Comparison of ENCODE assay signal across 8 mouse cellular contexts in genomic region chr10:85128453-85128852, GRCm38 (mm10). TPM values are rescaled to one million over a fixed set of nuclear protein-coding genes. Genes with fewer than 3 reads are reported as not detected.
DNase-seq lines count a peak whose midpoint lies in the region; ATAC-seq lines count a peak whose summit lies in the region.

No protein-coding gene starts in this region.

- peaks cover 28% of the 10 kb centered on the region for H3K36me3 ChIP-seq in forebrain, embryonic 13.5 days (ENCODE audit: poor library complexity, severe bottlenecking)
- H3K36me3 ChIP-seq in intestine, embryonic 16.5 days (ENCODE audit: control insufficient read depth, insufficient read depth, low read length) = no peaks in the 10 kb centered on the region
- no peaks in the 10 kb centered on the region for H3K36me3 ChIP-seq in neural tube, embryonic 14.5 days (ENCODE audit: control insufficient read depth, insufficient read depth, low read length)

- H3K4me1 ChIP-seq in forebrain, embryonic 13.5 days = peaks cover 18% of the 10 kb centered on the region
- H3K4me1 ChIP-seq in intestine, embryonic 16.5 days (ENCODE audit: control insufficient read depth, insufficient read depth, low read length) = peaks cover 9% of the 10 kb centered on the region
- H3K4me1 ChIP-seq in neural tube, embryonic 14.5 days (ENCODE audit: control insufficient read depth, insufficient read depth, low read length) = peaks cover 14% of the 10 kb centered on the region; the same call in 1 of the 2 replicates

- peak overlapping the region; percentile 74 for H3K4me3 ChIP-seq in forebrain, embryonic 13.5 days
- H3K4me3 ChIP-seq in intestine, embryonic 16.5 days (ENCODE audit: low read length) = peak overlapping the region; percentile 67
- H3K4me3 ChIP-seq in neural tube, embryonic 14.5 days (ENCODE audit: low read depth, low read length) = peak overlapping the region; percentile 59

- peak; percentile 13 to 25 for DNase-seq in urinary bladder, adult 18-20 months (ENCODE audit: low spot score in 2 of 2)
- no peak for DNase-seq in urinary bladder, postnatal 4 days (ENCODE audit: low spot score in 2 of 2)
- DNase-seq in lung, adult 18-20 months = peak; percentile 22 to 31
- DNase-seq in layer of hippocampus, postnatal 25 days (ENCODE audit: extremely low spot score in 1 of 2, low spot score in 1 of 2) = no peak
- no peak for DNase-seq in left cerebral cortex, adult 11 months (ENCODE audit: low spot score)

- ATAC-seq in forebrain, embryonic 13.5 days = peak; percentile 3
- ATAC-seq in intestine, embryonic 16.5 days = peak; percentile 50
- ATAC-seq in neural tube, embryonic 14.5 days (ENCODE audit: low read depth) = peak; percentile 49

- H3K4me2 ChIP-seq in forebrain, embryonic 13.5 days = peak overlapping the region; percentile 71
- peak overlapping the region; percentile 84 for H3K4me2 ChIP-seq in intestine, embryonic 16.5 days (ENCODE audit: low read depth, low read length)
- H3K4me2 ChIP-seq in neural tube, embryonic 14.5 days (ENCODE audit: low read depth, low read length) = peak overlapping the region; percentile 46

- no peaks in the 10 kb centered on the region for H3K9me3 ChIP-seq in forebrain, embryonic 13.5 days (replicated peaks)
- H3K9me3 ChIP-seq in intestine, embryonic 16.5 days (ENCODE audit: control insufficient read depth, low read length) = no peaks in the 10 kb centered on the region
- H3K9me3 ChIP-seq in neural tube, embryonic 14.5 days (ENCODE audit: control insufficient read depth, low read length) = no peaks in the 10 kb centered on the region

- 16% methylated on average over 7 of the region's 7 CpGs for WGBS in forebrain, embryonic 13.5 days
- WGBS in intestine, embryonic 16.5 days = 15% methylated on average over 7 of the region's 7 CpGs
- 26% methylated on average over 7 of the region's 7 CpGs for WGBS in neural tube, embryonic 14.5 days

- peak overlapping the region; percentile 40 for H3K9ac ChIP-seq in forebrain, embryonic 13.5 days
- 0 out of 2 replicates have a peak overlapping the region, but pooled peaks have one; percentile 38 for H3K9ac ChIP-seq in intestine, embryonic 16.5 days (ENCODE audit: low read depth, low read length)
- peak overlapping the region; percentile 25; the same call in 1 of the 2 replicates for H3K9ac ChIP-seq in neural tube, embryonic 14.5 days (replicated peaks; ENCODE audit: low read depth, low read length)

- H3K27ac ChIP-seq in forebrain, embryonic 13.5 days = 0 out of 2 replicates have a peak overlapping the region, but pooled peaks have one; percentile 7
- peak overlapping the region; percentile 25; the same call in 1 of the 2 replicates for H3K27ac ChIP-seq in intestine, embryonic 16.5 days (ENCODE audit: low read length)
- H3K27ac ChIP-seq in neural tube, embryonic 14.5 days (ENCODE audit: low read depth, low read length) = peak overlapping the region; percentile 23; the same call in 1 of the 2 replicates

- H3K27me3 ChIP-seq in forebrain, embryonic 13.5 days = no peaks in the 10 kb centered on the region
- H3K27me3 ChIP-seq in intestine, embryonic 16.5 days (replicated peaks; ENCODE audit: control insufficient read depth, insufficient read depth, low read length) = no peaks in the 10 kb centered on the region
- no peaks in the 10 kb centered on the region for H3K27me3 ChIP-seq in neural tube, embryonic 14.5 days (ENCODE audit: control insufficient read depth, insufficient read depth, low read length)

RNA-seq across cellular contexts. Expression of gene Mterf2, which starts 0.6 kb away (rescaled TPM):
- polyA plus RNA-seq in forebrain, embryonic 13.5 days (2015; fragmentation: Nextera tagmentation; extraction: Ambion mirVana) = 25.6 and 26.6 TPM in 2 replicates
- 19.5 and 20.6 TPM in 2 replicates for polyA plus RNA-seq in intestine, embryonic 16.5 days (2015; fragmentation: Nextera tagmentation; extraction: Ambion mirVana)
- polyA plus RNA-seq in neural tube, embryonic 14.5 days (2014; fragmentation: Nextera tagmentation; extraction: Ambion mirVana) = 33.1 and 35.4 TPM in 2 replicates
- 10 to 100 TPM; 16.2 to 17.8 TPM for total RNA-seq in layer of hippocampus, postnatal 25 days (2021)

RNA-seq across cellular contexts. Expression of gene Tmem263, which starts 26.0 kb away (rescaled TPM):
- 57.5 and 58.5 TPM in 2 replicates for polyA plus RNA-seq in forebrain, embryonic 13.5 days (2015; fragmentation: Nextera tagmentation; extraction: Ambion mirVana)
- polyA plus RNA-seq in intestine, embryonic 16.5 days (2015; fragmentation: Nextera tagmentation; extraction: Ambion mirVana) = 47.7 and 48.9 TPM in 2 replicates
- polyA plus RNA-seq in neural tube, embryonic 14.5 days (2014; fragmentation: Nextera tagmentation; extraction: Ambion mirVana) = 55.4 and 61.4 TPM in 2 replicates
- 10 to 100 TPM; 25.6 to 27.5 TPM for total RNA-seq in layer of hippocampus, postnatal 25 days (2021)

RNA-seq across cellular contexts. Expression of gene Fhl4, which starts 26.2 kb away (rescaled TPM):
- 2.2 and 2.3 TPM in 2 replicates for polyA plus RNA-seq in forebrain, embryonic 13.5 days (2015; fragmentation: Nextera tagmentation; extraction: Ambion mirVana)
- 0.26 and 0.45 TPM in 2 replicates for polyA plus RNA-seq in intestine, embryonic 16.5 days (2015; fragmentation: Nextera tagmentation; extraction: Ambion mirVana)
- polyA plus RNA-seq in neural tube, embryonic 14.5 days (2014; fragmentation: Nextera tagmentation; extraction: Ambion mirVana) = 2.8 and 3.0 TPM in 2 replicates
- under 1 TPM; 0.77 to 0.86 TPM for total RNA-seq in layer of hippocampus, postnatal 25 days (2021)

RNA-seq across cellular contexts. Expression of gene Cry1, which starts 56.4 kb away (rescaled TPM):
- polyA plus RNA-seq in forebrain, embryonic 13.5 days (2015; fragmentation: Nextera tagmentation; extraction: Ambion mirVana) = 27.1 and 28.6 TPM in 2 replicates
- polyA plus RNA-seq in intestine, embryonic 16.5 days (2015; fragmentation: Nextera tagmentation; extraction: Ambion mirVana) = 23.9 and 24.0 TPM in 2 replicates
- polyA plus RNA-seq in neural tube, embryonic 14.5 days (2014; fragmentation: Nextera tagmentation; extraction: Ambion mirVana) = 33.0 and 40.3 TPM in 2 replicates
- 10 to 100 TPM; 10.0 to 11.1 TPM for total RNA-seq in layer of hippocampus, postnatal 25 days (2021)

Comparison
In these comparisons a context has a peak if more than half of its experiments do, and no peak if none do; other contexts are left out.
1. DNase-seq: peak in urinary bladder, adult 18-20 months (2 of 2) and lung, adult 18-20 months (2 of 2); none in urinary bladder, postnatal 4 days (0 of 2), layer of hippocampus, postnatal 25 days (0 of 2) and left cerebral cortex, adult 11 months (single experiment).
2. Peak in every context shown above with its lines, with median percentiles within 50 percentile points of each other: ATAC-seq, H3K27ac ChIP-seq, H3K4me2 ChIP-seq, H3K4me3 ChIP-seq and H3K9ac ChIP-seq.